Mouse (Mus musculus) liver, embryonic 12.5 days (tissue): ENCODE data around the gene Pnpla1. TPM values are rescaled to one million over a fixed set of nuclear protein-coding genes. Genes with fewer than 3 reads are reported as not detected.

Experiments
- ATAC-seq: fragments of 200-750 bp; cut with Nextera tagmentation; 2 replicates; pipeline ENCODE4 v1.8.0; 2017; ENCODE audit warnings: moderate number of reproducible peaks, mild to moderate bottlenecking, moderate library complexity
- H3K27ac ChIP-seq: fragments of 300-500 bp; sonication (generic); 2 replicates; pipeline ENCODE4 v1.5.1; 2016; ENCODE audit warnings: mild to moderate bottlenecking
- H3K27me3 ChIP-seq: fragments of 300-500 bp; sonication (generic); replicated peaks from 2 replicates; pipeline ENCODE4 v1.6.1; 2016; ENCODE audit warnings: mild to moderate bottlenecking, moderate library complexity
- H3K36me3 ChIP-seq: fragments of 300-500 bp; sonication (generic); 2 replicates; pipeline ENCODE4 v1.6.1; 2016; ENCODE audit warnings: mild to moderate bottlenecking, moderate library complexity
- H3K4me1 ChIP-seq: fragments of 300-500 bp; sonication (generic); 2 replicates; pipeline ENCODE4 v1.6.1; 2016
- H3K4me2 ChIP-seq: fragments of 300-500 bp; sonication (generic); 2 replicates; pipeline ENCODE4 v1.6.1; 2016; ENCODE audit warnings: mild to moderate bottlenecking, moderate library complexity
- H3K4me3 ChIP-seq: fragments of 300-500 bp; sonication (generic); 2 replicates; pipeline ENCODE4 v1.5.1; 2016; ENCODE audit warnings: mild to moderate bottlenecking, moderate library complexity
- H3K9ac ChIP-seq: fragments of 300-500 bp; sonication (generic); 2 replicates; pipeline ENCODE4 v1.6.1; 2016; ENCODE audit warnings: mild to moderate bottlenecking, moderate library complexity
- H3K9me3 ChIP-seq: fragments of 300-500 bp; sonication (generic); replicated peaks from 2 replicates; pipeline ENCODE4 v1.6.1; 2016; ENCODE audit warnings: mild to moderate bottlenecking, moderate library complexity
- WGBS: fragments of 180-500 bp; shearing (Covaris S2); methylation state at CpG from one replicate; pipeline ENCODE4 v1.1.7; 2016; ENCODE audit not compliant: insufficient replicate concordance; 5-methylcytosine and 5-hydroxymethylcytosine counted together
- polyA plus RNA-seq: library from polyadenylated mRNA; unstranded; fragments of >200 nt; fragmentation: Nextera tagmentation; extraction: Ambion mirVana; gene quantifications from 2 replicates; pipeline ENCODE4 v1.2.1, GENCODE M21; 2016

The Pnpla1 gene
- polyA plus RNA-seq, 1 experiment from 2014 or later, result not detected

DNA sequence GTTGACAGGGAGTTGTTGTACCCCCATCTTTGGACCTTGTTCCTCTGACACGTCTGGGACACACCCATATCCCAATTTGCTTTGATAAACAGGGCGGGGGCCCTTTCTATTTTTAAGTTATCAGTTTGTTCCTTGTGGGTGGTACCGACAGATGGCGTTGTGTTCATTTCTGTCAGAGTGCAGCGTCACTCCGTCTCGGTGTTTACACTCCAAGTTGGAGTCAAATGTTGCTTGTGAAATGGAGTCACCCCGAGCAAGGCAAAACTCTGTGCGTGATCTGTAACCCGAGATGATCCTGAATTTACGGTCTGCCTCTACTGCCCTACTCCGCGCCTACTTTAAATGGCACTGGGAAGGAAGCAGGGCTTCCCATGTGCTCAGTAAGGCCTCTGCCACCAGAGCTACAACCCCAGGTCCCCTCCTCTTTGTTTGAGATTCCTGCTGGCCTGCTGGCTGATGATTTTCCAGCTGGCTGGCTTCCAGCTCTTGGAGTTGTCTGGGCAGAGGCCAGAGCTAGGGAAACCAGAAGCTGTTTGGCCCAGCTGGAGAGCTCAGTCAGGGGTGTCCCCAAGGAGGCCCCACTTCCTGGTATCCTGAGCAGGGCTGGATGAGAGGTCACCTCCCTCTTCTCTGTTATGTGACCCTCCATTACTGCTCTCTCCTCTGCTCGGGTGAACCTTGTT is 72.3 kb downstream of the Pnpla1 start:
- ATAC-seq, result peak; percentile 86
- Histone ChIP-seq H3K9ac (peak overlapping the region; percentile 79), H3K4me3 (peak overlapping the region; percentile 28), H3K27me3 (no peaks in the 10 kb centered on the region), H3K27ac (peak overlapping the region; percentile 98), H3K4me2 (peak overlapping the region; percentile 71), H3K36me3 (no peaks in the 10 kb centered on the region), H3K4me1 (peaks cover 76% of the 10 kb centered on the region), H3K9me3 (no peaks in the 10 kb centered on the region)
- WGBS, result 13% methylated on average over 14 of the region's 14 CpGs

DNA sequence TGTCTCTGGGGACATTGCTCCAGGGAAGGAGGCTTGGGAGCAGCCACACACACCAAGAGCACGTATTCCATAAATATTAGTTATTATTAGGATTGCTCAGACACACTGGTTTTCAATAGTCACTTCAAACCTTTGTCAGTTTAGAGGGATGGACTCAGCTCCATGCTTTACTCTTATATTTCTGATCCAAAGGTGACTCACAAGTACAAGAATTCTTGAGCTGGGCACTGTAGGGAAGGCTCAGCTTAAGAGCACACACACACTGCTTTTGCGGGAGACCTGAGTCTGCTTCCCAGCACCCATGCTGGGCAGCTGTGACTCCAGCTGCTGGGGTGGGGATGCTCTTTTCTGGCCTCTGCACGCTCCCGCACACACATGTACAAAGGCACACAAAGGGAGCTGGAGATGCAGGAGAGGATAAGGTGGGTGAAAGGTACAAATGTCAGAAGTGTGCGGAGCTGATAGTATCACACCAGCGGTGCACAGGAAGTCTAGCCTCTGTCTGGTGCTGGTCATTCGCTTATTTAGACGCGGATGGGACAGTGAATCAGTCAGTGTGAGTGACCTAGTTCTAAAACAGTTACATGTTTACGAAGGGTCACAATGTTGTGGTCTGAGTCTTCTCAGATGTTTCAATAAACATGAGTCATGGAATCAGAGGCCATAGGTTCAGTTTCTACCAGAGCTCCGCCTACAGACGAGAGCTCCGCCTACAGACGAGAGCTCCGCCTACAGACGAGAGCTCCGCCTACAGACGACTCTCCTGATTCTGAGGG is 73.4 kb downstream of the Pnpla1 start:
- H3K4me1 ChIP-seq, result peaks cover 81% of the 10 kb centered on the region
- H3K9ac ChIP-seq, result peak overlapping the region; percentile 79
- H3K9me3 ChIP-seq, result peaks cover 1% of the 10 kb centered on the region; the same call in 1 of the 2 replicates
- ATAC-seq, result no peak
- WGBS, result 83% methylated on average over 18 of the region's 18 CpGs
- H3K36me3 ChIP-seq, result no peaks in the 10 kb centered on the region
- H3K27me3 ChIP-seq, result no peaks in the 10 kb centered on the region
- peak overlapping the region; percentile 98 for H3K27ac ChIP-seq
- peak overlapping the region; percentile 3; the same call in 1 of the 2 replicates for H3K4me2 ChIP-seq
- no peak overlapping the region for H3K4me3 ChIP-seq

DNA sequence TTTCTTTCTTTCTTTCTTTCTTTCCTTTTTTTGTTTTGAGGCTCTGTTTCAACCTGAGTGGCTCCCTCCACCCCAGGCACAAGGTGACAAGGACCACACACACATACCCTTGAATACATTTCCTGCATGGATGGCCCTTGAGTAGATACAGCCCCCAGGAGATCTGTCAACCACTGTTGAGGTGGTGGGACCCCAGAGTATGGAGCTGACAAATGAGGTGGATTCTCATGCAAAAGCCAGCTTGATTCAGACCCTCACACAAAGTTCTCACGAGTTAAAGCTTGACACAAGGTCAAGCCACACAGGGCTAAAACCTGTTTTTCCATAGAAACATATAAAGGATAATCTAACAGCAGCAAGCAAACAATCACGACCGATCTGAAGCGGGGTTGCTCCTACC is 74.1 kb downstream of the Pnpla1 start:
- H3K4me1 ChIP-seq, result peaks cover 74% of the 10 kb centered on the region
- peak overlapping the region; percentile 98; the same call in 1 of the 2 replicates for H3K27ac ChIP-seq
- no peak overlapping the region for H3K9ac ChIP-seq

DNA sequence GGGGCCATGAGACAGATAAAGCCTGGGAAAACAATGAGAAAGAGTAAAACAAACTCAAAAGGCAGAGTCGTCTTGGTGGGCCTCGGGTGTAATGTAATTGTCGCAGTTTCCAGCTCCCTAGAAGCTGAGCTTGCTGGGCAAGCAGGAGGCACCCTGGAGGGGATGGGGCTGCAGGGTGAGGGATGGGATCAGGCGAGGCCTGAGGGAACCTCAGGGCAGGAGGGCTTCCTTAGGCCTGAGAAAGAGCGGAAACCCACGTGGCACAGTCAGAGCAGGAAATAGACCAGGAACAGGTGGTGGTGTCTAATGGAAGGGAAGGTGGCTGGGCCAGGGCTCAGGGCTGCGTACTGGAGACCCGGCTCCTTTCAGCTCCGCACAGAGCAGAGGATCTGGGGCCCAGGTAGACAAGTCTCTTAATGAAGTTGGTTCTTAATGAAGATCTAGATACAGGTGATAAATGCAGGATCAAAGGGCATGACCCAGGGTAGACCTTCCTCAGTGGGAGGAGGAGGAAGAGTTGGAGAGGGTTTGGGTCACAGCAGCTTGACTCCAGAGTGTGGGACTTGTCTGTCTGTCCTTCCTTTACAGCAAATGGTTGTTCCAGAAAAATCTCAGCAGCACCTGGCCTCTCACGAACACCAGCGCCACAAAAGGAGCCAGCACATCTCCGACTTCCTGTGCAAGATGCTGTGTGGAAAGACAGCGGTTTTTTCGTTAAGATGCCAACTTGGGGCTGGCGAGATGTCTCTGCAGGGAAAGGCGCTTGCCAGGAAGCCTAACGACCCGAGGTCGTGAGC is 76.1 kb downstream of the Pnpla1 start:
- H3K4me2 ChIP-seq, result no peak overlapping the region
- no peaks in the 10 kb centered on the region for H3K27me3 ChIP-seq
- 71% methylated on average over 19 of the region's 19 CpGs for WGBS
- peaks cover 55% of the 10 kb centered on the region for H3K4me1 ChIP-seq
- no peak overlapping the region for H3K4me3 ChIP-seq
- 0 out of 2 replicates have a peak overlapping the region, but pooled peaks have one; percentile 49 for H3K27ac ChIP-seq
- peaks cover 7% of the 10 kb centered on the region; the same call in 1 of the 2 replicates for H3K9me3 ChIP-seq
- H3K9ac ChIP-seq, result no peak overlapping the region
- no peak for ATAC-seq
- H3K36me3 ChIP-seq, result no peaks in the 10 kb centered on the region

More for the DNA sequence above, 74.1 kb downstream of the Pnpla1 start:
- Histone ChIP-seq H3K4me2 (no peak overlapping the region), H3K27me3 (no peaks in the 10 kb centered on the region), H3K36me3 (no peaks in the 10 kb centered on the region), H3K4me3 (no peak overlapping the region), H3K9me3 (peaks cover 7% of the 10 kb centered on the region; the same call in 1 of the 2 replicates)
- no peak for ATAC-seq
- 81% methylated on average over 4 of the region's 4 CpGs for WGBS

DNA sequence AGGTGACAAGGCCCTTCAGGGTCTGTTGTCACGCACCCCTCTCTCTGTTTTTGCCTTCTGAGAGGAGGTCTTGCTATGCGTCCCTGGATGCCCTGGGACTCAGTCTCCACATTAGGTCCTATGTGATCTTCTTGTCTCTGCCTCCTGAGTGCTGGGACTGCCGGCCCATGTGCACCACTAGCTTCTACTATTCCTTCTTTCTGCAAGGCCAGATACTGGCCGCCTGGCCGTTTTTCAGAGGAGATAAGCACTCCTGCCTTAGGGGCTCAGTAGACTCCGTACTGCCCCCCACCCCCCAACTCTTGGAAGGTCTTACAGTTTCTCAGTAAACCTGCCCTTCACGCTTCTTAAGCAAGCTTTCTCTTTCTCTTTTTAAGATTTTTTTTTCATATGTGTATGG is 77.9 kb downstream of the Pnpla1 start:
- H3K4me3 ChIP-seq, result no peak overlapping the region
- peaks cover 38% of the 10 kb centered on the region for H3K4me1 ChIP-seq
- H3K36me3 ChIP-seq, result no peaks in the 10 kb centered on the region
- WGBS, result 35% methylated on average over 7 of the region's 7 CpGs
- H3K4me2 ChIP-seq, result peak overlapping the region; percentile 31
- peak overlapping the region; percentile 39 for H3K9ac ChIP-seq
- peaks cover 7% of the 10 kb centered on the region; the same call in 1 of the 2 replicates for H3K9me3 ChIP-seq
- H3K27me3 ChIP-seq, result no peaks in the 10 kb centered on the region
- peak overlapping the region; percentile 71 for H3K27ac ChIP-seq
- ATAC-seq, result peak; percentile 74

DNA sequence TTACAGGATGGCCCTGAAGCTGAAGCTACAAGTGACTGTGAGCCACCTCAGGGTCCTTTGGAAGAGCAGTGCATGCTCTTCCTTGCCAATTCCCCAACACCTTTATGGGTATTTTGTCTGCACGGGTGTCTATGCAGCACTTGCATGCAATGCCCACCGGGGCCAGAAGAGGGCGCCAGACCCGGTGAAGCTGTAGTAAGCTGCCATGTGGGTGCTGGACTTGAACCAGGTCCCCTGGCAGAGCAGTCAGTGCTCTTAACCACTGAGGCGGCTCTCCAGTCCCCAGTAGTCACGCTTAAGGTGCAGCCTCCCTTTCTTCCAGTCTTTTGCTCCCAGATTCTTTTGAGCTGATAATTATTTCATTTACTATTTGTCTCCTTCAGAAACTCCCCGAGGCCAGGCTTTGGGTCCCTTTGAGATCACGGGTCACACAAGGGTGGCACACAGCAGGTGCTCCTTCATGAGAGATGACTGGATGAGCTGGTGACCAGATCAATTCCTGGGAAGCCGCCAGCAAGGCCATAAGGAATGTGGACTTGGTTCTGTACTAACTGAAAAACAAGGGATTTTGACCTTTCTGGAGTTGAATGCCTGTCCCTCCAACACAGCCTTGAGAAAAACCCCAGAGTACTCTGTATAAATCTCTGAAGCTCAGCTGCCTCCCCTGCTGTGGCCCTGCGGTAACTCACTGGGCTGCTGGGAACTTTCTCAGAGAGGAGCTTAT is 78.6 kb downstream of the Pnpla1 start:
- WGBS, result 73% methylated on average over 10 of the region's 10 CpGs
- Histone ChIP-seq H3K27me3 (no peaks in the 10 kb centered on the region), H3K4me1 (peaks cover 34% of the 10 kb centered on the region), H3K4me3 (no peak overlapping the region), H3K36me3 (no peaks in the 10 kb centered on the region), H3K9me3 (peaks cover 7% of the 10 kb centered on the region; the same call in 1 of the 2 replicates), H3K4me2 (no peak overlapping the region), H3K27ac (peak overlapping the region; percentile 32; the same call in 1 of the 2 replicates), H3K9ac (no peak overlapping the region)
- peak; percentile 25; the same call in 1 of the 2 replicates for ATAC-seq

Other genes starting within 250 kb of the Pnpla1 start
- gene Srpk1, start 235.7 kb upstream of the Pnpla1 start, polyA plus RNA-seq, result 61.1 and 61.5 TPM in 2 replicates
- 0.41 and 0.48 TPM in 2 replicates for gene Slc26a8, start 168.2 kb upstream of the Pnpla1 start, polyA plus RNA-seq
- 53.4 and 55.7 TPM in 2 replicates for gene Mapk14, start 167.1 kb upstream of the Pnpla1 start, polyA plus RNA-seq
- gene AC170998.1, start 132.3 kb upstream of the Pnpla1 start, polyA plus RNA-seq, result 2.5 and 3.1 TPM in 2 replicates
- 2.3 and 2.5 TPM in 2 replicates for gene Mapk13, start 89.1 kb upstream of the Pnpla1 start, polyA plus RNA-seq
- 67.4 and 68.8 TPM in 2 replicates for gene Brpf3, start 57.3 kb upstream of the Pnpla1 start, polyA plus RNA-seq
- 0.17 and 0.25 TPM in 2 replicates for gene 4930539E08Rik, start 56.9 kb downstream of the Pnpla1 start, polyA plus RNA-seq
- gene Pxt1, start 85.4 kb downstream of the Pnpla1 start, polyA plus RNA-seq, result 0.51 and 0.73 TPM in 2 replicates
- gene Kctd20, start 93.5 kb downstream of the Pnpla1 start, polyA plus RNA-seq, result 87.0 and 92.4 TPM in 2 replicates
- gene Stk38, start 149.6 kb downstream of the Pnpla1 start, polyA plus RNA-seq, result 56.7 and 58.2 TPM in 2 replicates
- 372 and 377 TPM in 2 replicates for gene Srsf3, start 174.2 kb downstream of the Pnpla1 start, polyA plus RNA-seq
- 8.3 and 9.6 TPM in 2 replicates for gene Cdkn1a, start 232.6 kb downstream of the Pnpla1 start, polyA plus RNA-seq